Mouse (Mus musculus): ENCODE results near the gene Fam174b.

Fam174b gene

GRCm38 (mm10) chr7:73816255-73816996, 76.3 kb downstream of the Fam174b start:
- no peak for DNase-seq

- no peak for DNase-seq
Measured at GRCm38 (mm10) chr7:73819366-73819765, 79.3 kb downstream of the Fam174b start.

Measured in lung, postnatal 10 days (tissue).